Mouse (Mus musculus): Measurements from ENCODE around the gene Mical2.

GRCm38 (mm10) chr7:112416730-112417513 is 191.3 kb downstream of the Mical2 start:
- no peak for TF ChIP-seq POLR2A (IDR thresholded peaks at IDR 0.05; ENCODE audit: borderline replicate concordance, extremely low read depth, low read depth, low read length)
- TF ChIP-seq CTCF (IDR thresholded peaks at IDR 0.05; ENCODE audit: insufficient read depth, low read length): no peak

Measured in lung, adult 2 months (tissue).